Mouse (Mus musculus): ENCODE data around the gene Gnl2. TPM values are rescaled to one million over a fixed set of nuclear protein-coding genes. Genes with fewer than 3 reads are reported as not detected.

Gnl2 gene
- polyA plus RNA-seq, 2 experiments = 26.7 to 35.9 TPM

DNA sequence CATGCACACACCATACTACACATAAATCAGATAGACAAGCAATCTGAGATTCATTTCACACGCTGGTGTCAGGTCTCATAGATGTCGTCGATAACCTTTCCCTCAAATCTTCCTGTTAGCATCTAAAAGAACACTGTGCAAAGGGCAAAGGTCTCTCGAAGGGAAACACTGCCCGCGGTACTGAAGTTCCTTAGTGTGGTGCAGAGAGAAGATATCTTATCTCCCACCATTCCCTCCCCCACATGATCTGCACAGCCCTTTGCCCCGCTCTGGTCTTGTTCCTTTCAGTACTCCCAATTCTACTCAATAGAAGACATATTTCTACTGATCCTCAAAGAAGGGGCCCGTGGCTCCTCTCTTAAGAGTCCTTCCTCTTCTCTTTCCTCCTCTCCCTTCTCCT is 13.4 kb upstream of the Gnl2 start:
- H3K9ac ChIP-seq (replicated peaks) = no peak overlapping the region
- DNase-seq (ENCODE audit: low read depth in 3 of 3, low spot score in 3 of 3) (no peak), ATAC-seq (ENCODE audit: insufficient read depth) (no peak)
- no peak overlapping the region for H3K4me2 ChIP-seq (ENCODE audit: low read depth)
- no peak for TF ChIP-seq EP300 (IDR thresholded peaks at IDR 0.05; ENCODE audit: low read depth)
- H3K36me3 ChIP-seq (replicated peaks; ENCODE audit: control insufficient read depth, insufficient read depth, low read depth) = no peaks in the 10 kb centered on the region
- H3K4me3 ChIP-seq (ENCODE audit: insufficient read depth in 1 of 2, low read depth in 2 of 2, low read length in 2 of 2) = no peak overlapping the region
- peaks cover 7% of the 10 kb centered on the region for H3K27me3 ChIP-seq (ENCODE audit: control insufficient read depth, insufficient read depth, low read length)
- no peaks in the 10 kb centered on the region for H3K9me3 ChIP-seq (ENCODE audit: control insufficient read depth, low read length)
- H3K4me1 ChIP-seq (replicated peaks; ENCODE audit: control insufficient read depth in 2 of 2, insufficient read depth in 2 of 2, low read length in 1 of 2) = no peaks in the 10 kb centered on the region
- 19% methylated on average over 8 of the region's 8 CpGs for WGBS (ENCODE audit: insufficient replicate concordance)
- H3K27ac ChIP-seq = no peak overlapping the region

DNA sequence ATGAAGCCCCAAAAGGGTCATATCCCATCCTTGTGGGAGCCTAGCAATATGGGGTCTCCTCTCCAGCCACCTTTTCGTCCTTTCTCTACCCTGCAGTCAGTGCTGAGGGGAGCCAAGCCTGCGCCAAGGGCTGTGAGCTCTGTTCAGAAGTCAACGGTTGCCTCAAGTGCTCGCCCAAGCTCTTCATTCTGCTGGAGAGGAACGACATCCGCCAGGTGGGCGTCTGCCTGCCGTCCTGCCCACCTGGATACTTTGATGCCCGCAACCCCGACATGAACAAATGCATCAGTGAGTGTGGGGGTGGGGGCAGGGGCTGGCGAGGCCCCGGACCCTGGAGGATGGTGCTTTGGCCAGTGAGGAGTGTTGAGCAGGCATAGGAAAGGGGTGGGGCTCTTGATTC is 11.5 kb upstream of the Gnl2 start:
- no peaks in the 10 kb centered on the region for H3K9me3 ChIP-seq (ENCODE audit: control insufficient read depth, low read length)
- no peak overlapping the region for H3K27ac ChIP-seq
- no peak overlapping the region for H3K4me2 ChIP-seq (ENCODE audit: low read depth)
- ATAC-seq (ENCODE audit: insufficient read depth) (no peak), DNase-seq (ENCODE audit: low read depth in 3 of 3, low spot score in 3 of 3) (no peak)
- no peaks in the 10 kb centered on the region for H3K36me3 ChIP-seq (replicated peaks; ENCODE audit: control insufficient read depth, insufficient read depth, low read depth)
- no peak for TF ChIP-seq EP300 (IDR thresholded peaks at IDR 0.05; ENCODE audit: low read depth)
- TF ChIP-seq CTCF (IDR thresholded peaks at IDR 0.05; ENCODE audit: low read depth) = no peak
- H3K4me1 ChIP-seq (replicated peaks; ENCODE audit: control insufficient read depth in 2 of 2, insufficient read depth in 2 of 2, low read length in 1 of 2) = no peaks in the 10 kb centered on the region
- WGBS (ENCODE audit: insufficient replicate concordance) = 35% methylated on average over 12 of the region's 12 CpGs
- no peak overlapping the region for H3K4me3 ChIP-seq (ENCODE audit: insufficient read depth in 1 of 2, low read depth in 2 of 2, low read length in 2 of 2)
- no peak overlapping the region for H3K9ac ChIP-seq (replicated peaks)
- peaks cover 7% of the 10 kb centered on the region for H3K27me3 ChIP-seq (ENCODE audit: control insufficient read depth, insufficient read depth, low read length)

DNA sequence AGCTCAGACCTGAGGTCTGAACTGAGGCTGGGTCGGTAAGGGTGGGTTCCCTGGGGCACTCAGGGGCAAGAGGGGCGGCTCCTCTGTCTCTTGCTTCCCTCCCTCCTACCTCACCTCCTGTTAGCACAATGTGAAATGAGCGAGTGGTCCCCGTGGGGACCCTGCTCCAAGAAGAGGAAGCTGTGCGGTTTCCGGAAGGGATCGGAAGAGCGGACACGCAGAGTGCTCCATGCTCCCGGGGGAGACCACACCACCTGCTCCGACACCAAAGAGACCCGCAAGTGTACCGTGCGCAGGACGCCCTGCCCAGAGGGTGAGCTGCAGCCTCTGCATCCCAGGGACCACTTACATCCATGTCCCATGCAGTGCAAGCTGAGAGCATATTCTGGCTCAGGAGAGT is 8.9 kb upstream of the Gnl2 start:
- H3K4me2 ChIP-seq (ENCODE audit: low read depth) = no peak overlapping the region

DNA sequence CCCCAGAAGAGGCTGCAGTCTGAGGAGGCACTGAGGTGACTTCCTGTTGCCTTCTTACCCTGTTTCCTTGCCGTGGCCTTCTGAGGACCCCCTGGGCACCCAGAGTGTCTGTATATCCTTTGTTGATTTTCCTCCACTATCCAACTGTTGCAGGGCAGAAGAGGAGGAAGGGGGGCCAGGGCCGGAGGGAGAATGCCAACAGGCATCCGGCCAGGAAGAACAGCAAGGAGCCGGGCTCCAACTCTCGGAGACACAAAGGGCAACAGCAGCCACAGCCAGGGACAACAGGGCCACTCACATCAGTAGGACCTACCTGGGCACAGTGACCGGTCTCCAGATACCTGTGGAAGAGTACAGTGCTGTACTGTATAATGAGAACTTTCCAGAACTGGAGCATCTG is 8.2 kb upstream of the Gnl2 start:
- ATAC-seq (ENCODE audit: insufficient read depth) (no peak), DNase-seq (ENCODE audit: low read depth in 3 of 3, low spot score in 3 of 3) (no peak)
- Histone ChIP-seq H3K9ac (replicated peaks) (no peak overlapping the region), H3K36me3 (replicated peaks; ENCODE audit: control insufficient read depth, insufficient read depth, low read depth) (no peaks in the 10 kb centered on the region), H3K4me1 (replicated peaks; ENCODE audit: control insufficient read depth in 2 of 2, insufficient read depth in 2 of 2, low read length in 1 of 2) (no peaks in the 10 kb centered on the region), H3K27ac (no peak overlapping the region), H3K4me3 (ENCODE audit: insufficient read depth in 1 of 2, low read depth in 2 of 2, low read length in 2 of 2) (no peak overlapping the region), H3K4me2 (ENCODE audit: low read depth) (no peak overlapping the region), H3K9me3 (ENCODE audit: control insufficient read depth, low read length) (no peaks in the 10 kb centered on the region), H3K27me3 (ENCODE audit: control insufficient read depth, insufficient read depth, low read length) (peaks cover 7% of the 10 kb centered on the region)
- 32% methylated on average over 6 of the region's 6 CpGs for WGBS (ENCODE audit: insufficient replicate concordance)
- TF ChIP-seq EP300 (IDR thresholded peaks at IDR 0.05; ENCODE audit: low read depth) (no peak), CTCF (IDR thresholded peaks at IDR 0.05; ENCODE audit: low read depth) (no peak)

More for the DNA sequence above, 8.9 kb upstream of the Gnl2 start:
- H3K4me3 ChIP-seq (ENCODE audit: insufficient read depth in 1 of 2, low read depth in 2 of 2, low read length in 2 of 2) = no peak overlapping the region
- H3K4me1 ChIP-seq (replicated peaks; ENCODE audit: control insufficient read depth in 2 of 2, insufficient read depth in 2 of 2, low read length in 1 of 2) = no peaks in the 10 kb centered on the region
- no peaks in the 10 kb centered on the region for H3K9me3 ChIP-seq (ENCODE audit: control insufficient read depth, low read length)
- 31% methylated on average over 15 of the region's 15 CpGs for WGBS (ENCODE audit: insufficient replicate concordance)
- H3K27ac ChIP-seq = no peak overlapping the region
- peaks cover 7% of the 10 kb centered on the region for H3K27me3 ChIP-seq (ENCODE audit: control insufficient read depth, insufficient read depth, low read length)
- no peak for TF ChIP-seq CTCF (IDR thresholded peaks at IDR 0.05; ENCODE audit: low read depth)
- TF ChIP-seq EP300 (IDR thresholded peaks at IDR 0.05; ENCODE audit: low read depth) = no peak
- no peak for ATAC-seq (ENCODE audit: insufficient read depth)
- no peaks in the 10 kb centered on the region for H3K36me3 ChIP-seq (replicated peaks; ENCODE audit: control insufficient read depth, insufficient read depth, low read depth)
- no peak overlapping the region for H3K9ac ChIP-seq (replicated peaks)
- DNase-seq (ENCODE audit: low read depth in 3 of 3, low spot score in 3 of 3) = no peak

DNA sequence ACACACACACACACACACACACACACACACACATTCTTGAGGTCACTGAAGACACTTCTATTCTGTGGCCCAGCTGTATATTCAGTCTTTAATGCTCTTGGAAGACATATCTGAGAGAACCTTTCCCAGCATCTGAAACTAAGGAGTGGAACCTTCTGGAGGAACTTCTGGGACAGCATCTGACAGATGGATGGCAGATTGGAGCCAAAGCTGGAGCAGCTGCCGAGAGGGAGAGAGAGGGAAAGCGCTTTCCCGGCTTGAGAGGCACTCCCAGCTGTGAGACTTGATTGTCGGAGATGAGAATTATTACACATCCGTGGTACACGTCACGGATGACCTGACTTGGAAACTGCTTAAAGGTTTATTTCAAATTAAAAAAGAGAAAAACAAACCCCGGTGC is 7.7 kb upstream of the Gnl2 start:
- Histone ChIP-seq H3K27me3 (ENCODE audit: control insufficient read depth, insufficient read depth, low read length) (peaks cover 7% of the 10 kb centered on the region), H3K9me3 (ENCODE audit: control insufficient read depth, low read length) (no peaks in the 10 kb centered on the region), H3K27ac (no peak overlapping the region)

More for the DNA sequence above, 7.7 kb upstream of the Gnl2 start:
- Histone ChIP-seq H3K4me3 (ENCODE audit: insufficient read depth in 1 of 2, low read depth in 2 of 2, low read length in 2 of 2) (no peak overlapping the region), H3K9ac (replicated peaks) (no peak overlapping the region), H3K4me1 (replicated peaks; ENCODE audit: control insufficient read depth in 2 of 2, insufficient read depth in 2 of 2, low read length in 1 of 2) (no peaks in the 10 kb centered on the region), H3K36me3 (replicated peaks; ENCODE audit: control insufficient read depth, insufficient read depth, low read depth) (no peaks in the 10 kb centered on the region), H3K4me2 (ENCODE audit: low read depth) (no peak overlapping the region)
- DNase-seq (ENCODE audit: low read depth in 3 of 3, low spot score in 3 of 3) (no peak), ATAC-seq (ENCODE audit: insufficient read depth) (no peak)
- WGBS (ENCODE audit: insufficient replicate concordance) = 57% methylated on average over 8 of the region's 8 CpGs
- TF ChIP-seq CTCF (IDR thresholded peaks at IDR 0.05; ENCODE audit: low read depth) = no peak
- no peak for TF ChIP-seq EP300 (IDR thresholded peaks at IDR 0.05; ENCODE audit: low read depth)

All from liver, embryonic 14.5 days (tissue).